Mouse (Mus musculus) spleen, postnatal 36 days (tissue): Measurements from ENCODE around the gene Pdlim1.
"Not testable (repeated sequence)": the region's sequence is repeated elsewhere in the genome, so short reads cannot be mapped to it uniquely, and the experiment has no call there.

Experiments used
- DNase-seq, 2 experiments: peaks; one replicate each; pipeline ENCODE4 v3.0.0; 2022; ENCODE audit warnings: low spot score in 2 of 2, mixed read lengths in 1 of 2

The Pdlim1 gene

GRCm38 (mm10) chr19:40240838-40241689 is 30.6 kb downstream of the Pdlim1 start:
- no peak for DNase-seq

GRCm38 (mm10) chr19:40240360-40240759 is 31.3 kb downstream of the Pdlim1 start:
- DNase-seq, result no peak

- no peak for DNase-seq
These were observed 33.3 kb downstream of the Pdlim1 start for GRCm38 (mm10) chr19:40238175-40238850.

- DNase-seq, result no peak
These were observed 39.1 kb downstream of the Pdlim1 start for GRCm38 (mm10) chr19:40232560-40232959.

- no peak for DNase-seq
These were observed 39.7 kb downstream of the Pdlim1 start for GRCm38 (mm10) chr19:40231825-40232541.

GRCm38 (mm10) chr19:40231074-40231738 is 40.4 kb downstream of the Pdlim1 start:
- no peak for DNase-seq

- no peak for DNase-seq
These were observed 45.0 kb downstream of the Pdlim1 start for GRCm38 (mm10) chr19:40226516-40227151.

GRCm38 (mm10) chr19:40225761-40226110 is 45.9 kb downstream of the Pdlim1 start:
- DNase-seq, result no peak

GRCm38 (mm10) chr19:40225102-40225760 is 46.4 kb downstream of the Pdlim1 start:
- DNase-seq, result no peak

- DNase-seq, result not testable (repeated sequence)
These were observed 49.3 kb downstream of the Pdlim1 start for GRCm38 (mm10) chr19:40222307-40222706.

- no peak for DNase-seq
These were observed 50.8 kb downstream of the Pdlim1 start for GRCm38 (mm10) chr19:40220878-40221277.

GRCm38 (mm10) chr19:40202947-40203346 is 68.7 kb downstream of the Pdlim1 start:
- DNase-seq, result not testable (repeated sequence)

- no peak for DNase-seq
These were observed 81.0 kb downstream of the Pdlim1 start for GRCm38 (mm10) chr19:40190596-40190995.

GRCm38 (mm10) chr19:40187160-40187559 is 84.5 kb downstream of the Pdlim1 start, which contains the start of gene Cyp2c70:
Gene Cyp2c70, minus strand, starts transcription at chr19:40187333.
- DNase-seq, result no peak

GRCm38 (mm10) chr19:40183600-40183999 is 88.0 kb downstream of the Pdlim1 start:
- no peak for DNase-seq

GRCm38 (mm10) chr19:40178311-40178710 is 93.3 kb downstream of the Pdlim1 start:
- no peak for DNase-seq
